Mouse (Mus musculus): ENCODE data around the gene Arhgap22.

GRCm38 (mm10) chr14:33240400-33240799, 26.6 kb downstream of the Arhgap22 start:
- TF ChIP-seq CTCF (IDR thresholded peaks at IDR 0.05; ENCODE audit: low read depth) (no peak), EP300 (IDR thresholded peaks at IDR 0.05; ENCODE audit: low read depth) (no peak)
